In the genomic region with DNA sequence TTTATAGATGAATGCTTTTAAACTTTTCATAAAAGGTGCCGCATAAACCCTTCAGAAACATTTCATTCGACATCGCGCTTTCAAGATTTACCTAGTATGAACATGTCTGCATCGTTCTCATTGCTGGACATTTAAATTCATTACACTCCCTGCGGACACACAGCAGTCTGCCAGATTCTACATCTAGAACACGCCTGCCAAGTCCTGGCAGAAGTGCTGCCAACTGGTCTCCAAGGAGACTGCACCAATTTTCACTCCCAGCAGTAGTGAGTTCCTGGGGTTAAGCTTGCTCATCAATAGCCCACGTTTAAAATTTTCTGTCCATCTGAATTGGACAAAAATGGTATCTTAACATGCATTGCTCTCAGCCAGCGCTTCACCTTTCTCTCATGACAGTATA, we compare ENCODE assay signal across 9 mouse cellular contexts. TPM values are rescaled to one million over a fixed set of nuclear protein-coding genes. Genes with fewer than 3 reads are reported as not detected.
A peak's percentile ranks its signal among the peaks of the same experiment; 100 is the strongest.
DNase-seq lines count a peak whose midpoint lies in the region; ATAC-seq lines count a peak whose summit lies in the region.
"Had no signal": no experiment of that assay in that cellular context is flagged by ENCODE, and none has a peak within 500 bp of the region (broad histone marks: within the 10 kb centered on the region; RNA-seq: fewer than 3 reads in every experiment).

No protein-coding gene starts in this region.

- WGBS in hindbrain, embryonic 16.5 days = 36% methylated on average over 9 of the region's 9 CpGs
- WGBS in hindbrain, embryonic 10.5 days = 76% methylated on average over 9 of the region's 9 CpGs
- WGBS in neural tube, embryonic 15.5 days = 34% methylated on average over 9 of the region's 9 CpGs

- no peak for DNase-seq in hindbrain, embryonic 10.5 days (ENCODE audit: low spot score)
- DNase-seq in cerebellum, postnatal 14 days = peak; percentile 42 to 59
- DNase-seq in layer of hippocampus, adult 18-20 months (ENCODE audit: low spot score in 2 of 2) = peak; percentile 54 to 60
- DNase-seq in gastrocnemius, adult 8-10 months (ENCODE audit: low spot score in 2 of 2) = no peak
- DNase-seq: liver, postnatal 0 days; retina, postnatal 1 day had no signal

- H3K4me1 ChIP-seq in hindbrain, embryonic 16.5 days (ENCODE audit: control insufficient read depth, insufficient read depth, low read depth, low read length) = no peaks in the 10 kb centered on the region; the same call in 1 of the 2 replicates
- H3K4me1 ChIP-seq in hindbrain, embryonic 10.5 days (replicated peaks) = peaks cover 10% of the 10 kb centered on the region; the same call in 1 of the 2 replicates
- 0 out of 2 replicates have a peak, but pooled peaks cover 3% of the 10 kb centered on the region for H3K4me1 ChIP-seq in neural tube, embryonic 15.5 days

- no peak overlapping the region for H3K9ac ChIP-seq in hindbrain, embryonic 16.5 days (ENCODE audit: low read depth, low read length)
- H3K9ac ChIP-seq in neural tube, embryonic 15.5 days (replicated peaks) = no peak overlapping the region
- H3K9ac ChIP-seq: liver, postnatal 0 days had no signal

- H3K27me3 ChIP-seq in hindbrain, embryonic 16.5 days (replicated peaks; ENCODE audit: control insufficient read depth, insufficient read depth, low read length) = no peaks in the 10 kb centered on the region
- H3K27me3 ChIP-seq in hindbrain, embryonic 10.5 days (ENCODE audit: insufficient read depth, poor library complexity, severe bottlenecking) = no peaks in the 10 kb centered on the region
- H3K27me3 ChIP-seq in neural tube, embryonic 15.5 days (replicated peaks) = no peaks in the 10 kb centered on the region

- no peak overlapping the region for H3K27ac ChIP-seq in hindbrain, embryonic 16.5 days (ENCODE audit: low read depth, low read length)
- no peak overlapping the region for H3K27ac ChIP-seq in hindbrain, embryonic 10.5 days
- no peak overlapping the region; the same call in 1 of the 2 replicates for H3K27ac ChIP-seq in neural tube, embryonic 15.5 days (replicated peaks)

- H3K9me3 ChIP-seq in hindbrain, embryonic 16.5 days (ENCODE audit: control insufficient read depth, low read length) = no peaks in the 10 kb centered on the region
- H3K9me3 ChIP-seq in hindbrain, embryonic 10.5 days = no peaks in the 10 kb centered on the region
- H3K9me3 ChIP-seq in neural tube, embryonic 15.5 days (replicated peaks) = no peaks in the 10 kb centered on the region

- no peak overlapping the region; the same call in 1 of the 2 replicates for H3K4me2 ChIP-seq in hindbrain, embryonic 16.5 days (ENCODE audit: low read length)
- H3K4me2 ChIP-seq in neural tube, embryonic 15.5 days = peak overlapping the region; percentile 17; the same call in 1 of the 2 replicates

- no peaks in the 10 kb centered on the region for H3K36me3 ChIP-seq in hindbrain, embryonic 16.5 days (ENCODE audit: control insufficient read depth, insufficient read depth, low read length)
- H3K36me3 ChIP-seq in hindbrain, embryonic 10.5 days = no peaks in the 10 kb centered on the region
- H3K36me3 ChIP-seq in neural tube, embryonic 15.5 days = no peaks in the 10 kb centered on the region

- no peak overlapping the region for H3K4me3 ChIP-seq in hindbrain, embryonic 16.5 days (ENCODE audit: low read length)
- H3K4me3 ChIP-seq in hindbrain, embryonic 10.5 days = no peak overlapping the region
- H3K4me3 ChIP-seq in neural tube, embryonic 15.5 days (replicated peaks) = no peak overlapping the region

- peak; percentile 79 for ATAC-seq in hindbrain, embryonic 16.5 days
- no peak for ATAC-seq in neural tube, embryonic 15.5 days (ENCODE audit: low FRiP score)
- ATAC-seq in erythroblast, adult 5-6 weeks (replicated peaks; ENCODE audit: low FRiP score, poor library complexity, severe bottlenecking) = no peak
- ATAC-seq: liver, postnatal 0 days had no signal

RNA-seq across cellular contexts. Expression of gene Tnfaip8l3, which starts 30.5 kb away (rescaled TPM):
- 1.1 and 1.3 TPM in 2 replicates for polyA plus RNA-seq in hindbrain, embryonic 16.5 days (2015; fragmentation: Nextera tagmentation; extraction: Ambion mirVana)
- polyA plus RNA-seq in hindbrain, embryonic 10.5 days (2016; fragmentation: Nextera tagmentation; extraction: Ambion mirVana) = 0.16 and 0.24 TPM in 2 replicates
- 10 to 100 TPM; 28.5 TPM for total RNA-seq in layer of hippocampus, adult 18-20 months (2021)
- polyA plus RNA-seq in neural tube, embryonic 15.5 days (2015; fragmentation: Nextera tagmentation; extraction: Ambion mirVana) = 1.6 and 1.7 TPM in 2 replicates
- total RNA-seq in gastrocnemius, adult 8-10 months (2022) = under 1 TPM in 2 of 4 experiments, not detected in 2; 0.07 to 0.09 TPM
- not detected in 2 replicates for total RNA-seq in erythroblast, adult 5-6 weeks (2015; ENCODE audit: low replicate concordance)
- total RNA-seq in erythroblast, adult 5-6 weeks (2017; ENCODE audit: low replicate concordance) = not detected in 2 replicates

Comparison
In these comparisons a context has a peak if more than half of its experiments do, and no peak if none do; other contexts are left out.
1. DNase-seq: peak in cerebellum, postnatal 14 days (2 of 2) and layer of hippocampus, adult 18-20 months (2 of 2); none in hindbrain, embryonic 10.5 days (single experiment) and gastrocnemius, adult 8-10 months (0 of 2).
2. RNA of gene Tnfaip8l3, which starts 30.5 kb away (total RNA-seq): 28.5 TPM in layer of hippocampus, adult 18-20 months; 0.07 to 0.09 TPM in gastrocnemius, adult 8-10 months and not detected in erythroblast, adult 5-6 weeks; every median in the first group is over 10 times any median in the second.